Mouse (Mus musculus) hindbrain, postnatal 0 days (tissue): ENCODE results near the gene Ugt2b5. TPM values are rescaled to one million over a fixed set of nuclear protein-coding genes. Genes with fewer than 3 reads are reported as not detected.
"Not testable (repeated sequence)": the region's sequence is repeated elsewhere in the genome, so short reads cannot be mapped to it uniquely, and the experiment has no call there.

ENCODE experiments used
- ATAC-seq: fragments of 200-750 bp; cut with Nextera tagmentation; 2 replicates; pipeline ENCODE4 v1.8.0; 2017; ENCODE audit warnings: mild to moderate bottlenecking, moderate TSS enrichment, moderate library complexity
- DNase-seq: peaks from one replicate; pipeline ENCODE4 v3.0.0-alpha.2; 2015; ENCODE audit warnings: low spot score
- H3K27ac ChIP-seq: fragments of 300-500 bp; sonication (generic); 2 replicates; pipeline ENCODE4 v1.5.1; 2014; ENCODE audit warnings: mild to moderate bottlenecking
- H3K27me3 ChIP-seq: fragments of 300-500 bp; sonication (generic); 2 replicates; pipeline ENCODE4 v1.6.1; 2014; ENCODE audit warnings: low read length, mixed read lengths; ENCODE audit not compliant: insufficient read depth
- H3K36me3 ChIP-seq: fragments of 300-500 bp; sonication (generic); 2 replicates; pipeline ENCODE4 v1.6.1; 2014; ENCODE audit warnings: low read length, mixed read lengths; ENCODE audit not compliant: insufficient read depth
- H3K4me1 ChIP-seq: fragments of 300-500 bp; sonication (generic); 2 replicates; pipeline ENCODE4 v1.6.1; 2014; ENCODE audit warnings: antibody characterized with exemption, low read length, mixed read lengths; ENCODE audit not compliant: insufficient read depth
- H3K4me2 ChIP-seq: fragments of 300-500 bp; sonication (generic); 2 replicates; pipeline ENCODE4 v1.6.1; 2014; ENCODE audit warnings: low read depth, mild to moderate bottlenecking, low read length, moderate library complexity, mixed read lengths
- H3K4me3 ChIP-seq: fragments of 300-500 bp; sonication (generic); 2 replicates; pipeline ENCODE4 v1.5.1; 2014; ENCODE audit warnings: low read length
- H3K9ac ChIP-seq: fragments of 300-500 bp; sonication (generic); replicated peaks from 2 replicates; pipeline ENCODE4 v1.6.1; 2014; ENCODE audit warnings: mild to moderate bottlenecking, low read length, moderate library complexity, mixed read lengths
- H3K9me3 ChIP-seq: fragments of 300-500 bp; sonication (generic); 2 replicates; pipeline ENCODE4 v1.6.1; 2016; ENCODE audit warnings: low read length, mixed read lengths
- CTCF ChIP-seq: IDR thresholded peaks from 2 replicates; pipeline ENCODE4 v1.5.1; 2016; ENCODE audit warnings: antibody characterized with exemption, control low read depth, low read depth
- WGBS: fragments of 180-500 bp; shearing (Covaris S2); extraction: QIAGEN DNeasy Blood & Tissue Kit; methylation state at CpG from one replicate; pipeline ENCODE4 v1.1.7; 2014; 5-methylcytosine and 5-hydroxymethylcytosine counted together
- polyA plus RNA-seq: library from polyadenylated mRNA; unstranded; fragments of >200 nt; fragmentation: Nextera tagmentation; extraction: Ambion mirVana; gene quantifications from 2 replicates; pipeline ENCODE4 v1.2.1, GENCODE M21; 2015
- total RNA-seq: library from RNA; depleted of rRNA; stranded (reverse); fragments of >200 nt; gene quantifications from 2 replicates; pipeline ENCODE4 v1.2.3, GENCODE M21; 2014; rRNA removed

The Ugt2b5 gene
- total RNA-seq (not detected in 2 replicates), polyA plus RNA-seq (0.13 TPM in 1 of 2 replicates, not detected in the other)

DNA sequence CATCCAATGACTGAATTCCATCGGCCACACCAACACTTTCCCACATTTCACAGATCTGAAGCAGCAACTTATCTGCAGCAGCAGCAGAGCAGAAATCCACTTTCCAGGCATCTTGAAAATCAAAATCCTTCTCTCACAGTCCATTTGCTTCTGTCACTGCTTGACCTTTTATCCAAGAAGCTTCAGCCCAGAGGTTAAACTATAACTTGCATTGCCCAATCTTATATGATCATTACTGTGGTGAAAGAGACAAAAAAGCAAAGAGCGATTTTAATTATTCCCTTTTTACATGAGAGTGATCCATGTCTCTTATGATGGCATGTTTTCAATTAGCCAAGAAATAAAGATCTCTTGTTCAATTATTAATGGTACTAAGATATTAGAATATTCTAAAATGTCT lies at the start of gene Ugt2b5:
Gene Ugt2b5, minus strand, starts transcription at position 123 of the 400 bp plus-strand sequence.
- not testable (repeated sequence) for DNase-seq, H3K36me3 ChIP-seq, H3K4me2 ChIP-seq, H3K4me3 ChIP-seq, H3K4me1 ChIP-seq, H3K9me3 ChIP-seq, H3K27me3 ChIP-seq, ATAC-seq, H3K9ac ChIP-seq, H3K27ac ChIP-seq
- WGBS: 91% methylated on average over 1 of the region's 2 CpGs

DNA sequence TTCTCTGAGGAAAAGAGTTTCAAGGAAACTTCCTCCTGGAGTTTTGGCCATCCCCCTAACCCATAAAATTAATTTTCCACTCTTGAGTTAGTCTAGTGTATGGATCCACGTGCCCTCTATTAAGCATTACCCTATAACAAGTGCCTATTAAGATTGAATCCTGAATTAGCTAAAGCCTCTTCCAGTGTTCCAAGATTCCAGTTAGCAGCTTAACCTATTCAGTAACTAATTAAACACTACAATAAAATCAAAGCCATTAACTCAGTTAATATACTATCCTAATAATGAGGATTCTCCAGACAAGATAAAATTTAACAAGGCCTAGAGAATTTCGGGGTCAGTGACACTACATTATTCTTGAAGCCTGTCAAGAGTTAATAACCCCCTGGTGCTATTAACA lies 35.7 kb upstream of the Ugt2b5 start:
- H3K27me3 ChIP-seq, H3K9ac ChIP-seq, H3K9me3 ChIP-seq, H3K4me2 ChIP-seq, H3K4me3 ChIP-seq, H3K27ac ChIP-seq, H3K4me1 ChIP-seq, DNase-seq, H3K36me3 ChIP-seq, ATAC-seq: not testable (repeated sequence)
- WGBS: 34% methylated on average over 2 of the region's 2 CpGs

DNA sequence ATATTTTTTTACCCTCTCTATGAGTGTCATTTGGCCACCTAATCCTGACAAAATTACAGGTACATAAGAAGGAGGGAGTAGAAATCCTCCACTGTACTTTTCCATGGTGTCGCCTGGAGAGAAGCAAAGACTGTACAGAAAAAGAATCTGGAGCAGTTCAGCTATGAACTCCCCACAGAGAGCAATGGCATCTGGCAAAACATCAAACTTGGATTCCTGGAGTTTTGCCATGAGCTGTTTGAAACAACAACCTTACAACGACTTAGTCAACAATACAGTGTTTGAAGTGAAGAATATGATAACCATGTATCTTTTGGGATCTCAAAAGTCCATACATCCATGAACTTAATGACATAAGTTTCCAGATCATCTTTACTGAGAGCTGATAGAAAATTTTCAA lies 34.6 kb upstream of the Ugt2b5 start:
- no peak for DNase-seq

DNA sequence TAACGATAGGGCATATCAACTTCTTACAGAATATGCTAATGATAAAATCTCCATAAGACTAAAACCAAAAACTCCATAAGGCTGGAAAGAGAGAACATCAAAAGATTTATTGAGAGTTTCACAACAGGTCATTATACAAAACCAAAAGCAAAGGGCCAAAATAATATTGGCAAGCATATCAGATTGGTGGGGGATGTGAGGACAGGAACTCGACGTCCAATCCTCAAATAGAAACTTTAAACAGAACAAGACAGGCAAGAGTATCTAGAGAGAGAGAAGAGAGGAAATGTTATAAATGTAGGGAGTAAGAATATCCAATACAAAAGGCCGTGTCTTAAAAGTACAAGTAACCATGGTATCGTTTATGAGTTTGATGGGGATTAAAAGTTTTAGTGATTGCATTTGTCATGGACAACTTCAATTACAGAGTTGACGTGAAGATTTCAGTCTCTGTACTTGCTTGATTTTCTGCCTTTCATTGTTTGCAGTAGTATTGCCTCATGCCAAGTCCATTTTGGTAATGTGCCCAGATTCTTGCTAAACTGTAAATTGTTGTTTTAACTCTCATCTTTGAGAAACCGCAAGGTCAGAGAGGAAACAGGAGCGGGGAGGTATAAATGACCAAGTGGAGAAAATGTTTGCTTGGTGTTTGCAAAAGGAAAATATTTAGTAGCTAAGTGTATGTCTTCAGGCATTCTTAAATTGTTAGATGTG lies 7.8 kb upstream of the Ugt2b5 start:
- WGBS: 55% methylated on average over 8 of the region's 8 CpGs
- no peak for ATAC-seq
- DNase-seq: peak; percentile 21

More for the DNA sequence above, 34.6 kb upstream of the Ugt2b5 start:
- TF ChIP-seq CTCF: no peak
- Histone ChIP-seq H3K4me2 (no peak overlapping the region), H3K9me3 (no peaks in the 10 kb centered on the region), H3K27me3 (no peaks in the 10 kb centered on the region), H3K4me3 (no peak overlapping the region), H3K4me1 (no peaks in the 10 kb centered on the region), H3K36me3 (no peaks in the 10 kb centered on the region), H3K9ac (no peak overlapping the region), H3K27ac (no peak overlapping the region)
- no peak for ATAC-seq
- WGBS: 50% methylated on average over 2 of the region's 2 CpGs

DNA sequence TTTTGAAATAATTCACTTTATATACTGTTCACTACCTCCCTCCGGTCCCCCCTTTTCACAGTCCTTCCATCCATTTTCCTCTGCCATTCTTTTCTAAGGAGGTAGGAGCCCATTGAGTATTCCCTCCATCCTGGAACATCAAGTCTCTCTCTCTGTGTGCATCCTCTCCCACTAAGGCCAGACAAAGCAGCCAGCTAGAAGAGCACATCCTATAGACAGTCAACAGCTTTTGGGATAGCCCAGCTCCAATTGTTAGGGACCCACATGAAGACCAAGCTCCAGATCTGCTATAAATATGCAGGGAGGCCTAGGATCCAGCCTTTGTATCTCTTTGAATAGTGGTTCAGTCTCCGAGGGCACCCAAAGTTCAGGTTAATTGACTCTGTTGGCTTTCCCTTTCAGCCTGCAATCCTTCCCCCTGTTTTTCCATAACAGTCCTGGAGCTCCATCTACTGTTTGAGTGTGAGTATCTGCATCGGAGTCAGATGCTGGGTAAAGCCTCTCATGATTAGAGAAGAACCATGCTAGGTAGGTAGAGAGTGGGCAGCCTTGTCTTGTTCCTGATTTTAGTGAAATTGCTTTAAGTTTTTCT lies 2.8 kb upstream of the Ugt2b5 start:
- Histone ChIP-seq H3K27ac (no peak overlapping the region), H3K4me2 (no peak overlapping the region), H3K4me3 (no peak overlapping the region), H3K9me3 (no peaks in the 10 kb centered on the region), H3K4me1 (no peaks in the 10 kb centered on the region), H3K27me3 (no peaks in the 10 kb centered on the region), H3K9ac (no peak overlapping the region), H3K36me3 (no peaks in the 10 kb centered on the region)
- peak; percentile 74 for TF ChIP-seq CTCF
- WGBS: 37% methylated on average over 3 of the region's 3 CpGs
- DNase-seq: peak; percentile 57
- ATAC-seq: 0 out of 2 replicates have a peak, but pooled peaks have one; percentile 61

More for the DNA sequence above, 7.8 kb upstream of the Ugt2b5 start:
- H3K4me3 ChIP-seq: no peak overlapping the region
- H3K9me3 ChIP-seq: no peaks in the 10 kb centered on the region
- no peak overlapping the region for H3K9ac ChIP-seq
- no peaks in the 10 kb centered on the region for H3K4me1 ChIP-seq
- TF ChIP-seq CTCF: no peak
- H3K36me3 ChIP-seq: no peaks in the 10 kb centered on the region
- H3K27me3 ChIP-seq: no peaks in the 10 kb centered on the region
- H3K4me2 ChIP-seq: no peak overlapping the region
- no peak overlapping the region for H3K27ac ChIP-seq

DNA sequence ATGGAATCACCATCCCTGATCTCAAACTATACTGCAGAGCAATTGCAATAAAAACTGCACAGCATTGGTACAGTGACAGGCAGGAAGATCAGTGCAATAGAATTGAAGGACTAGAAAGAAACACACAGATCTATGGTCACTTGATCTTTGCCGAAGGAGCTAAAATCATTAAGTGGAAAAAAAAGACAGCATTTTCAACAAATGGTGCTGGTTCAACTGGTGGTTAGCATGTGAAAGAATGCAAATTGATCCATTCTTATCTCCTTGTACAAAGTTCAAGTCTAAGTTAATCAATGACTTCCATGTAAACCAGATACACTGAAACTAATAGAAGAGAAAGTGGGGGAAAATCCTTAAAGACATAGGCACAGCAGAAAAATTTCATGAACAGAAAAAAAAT lies 36.4 kb downstream of the Ugt2b5 start:
- not testable (repeated sequence) for H3K4me3 ChIP-seq, H3K4me1 ChIP-seq, DNase-seq, H3K4me2 ChIP-seq, H3K36me3 ChIP-seq, H3K27me3 ChIP-seq, ATAC-seq, H3K9ac ChIP-seq, H3K27ac ChIP-seq, H3K9me3 ChIP-seq
- 92% methylated on average over 1 of the region's 1 CpGs for WGBS
